Mouse (Mus musculus) midbrain, embryonic 11.5 days (tissue): ENCODE data around the gene Crybb2. TPM values are rescaled to one million over a fixed set of nuclear protein-coding genes. Genes with fewer than 3 reads are reported as not detected.
"Not testable (repeated sequence)": the region's sequence is repeated elsewhere in the genome, so short reads cannot be mapped to it uniquely, and the experiment has no call there.

Source experiments
- ATAC-seq: fragments of 200-750 bp; cut with Nextera tagmentation; 2 replicates; pipeline ENCODE4 v1.8.0; 2017; ENCODE audit warnings: moderate TSS enrichment, moderate library complexity; ENCODE audit not compliant: low FRiP score
- DNase-seq: peaks from one replicate; pipeline ENCODE4 v3.0.0; 2015; ENCODE audit warnings: low spot score; ENCODE audit errors: missing footprints
- H3K27ac ChIP-seq: fragments of 300-500 bp; sonication (generic); 2 replicates; pipeline ENCODE4 v1.5.1; 2014; ENCODE audit warnings: low read depth, low read length
- H3K27me3 ChIP-seq: fragments of 300-500 bp; sonication (generic); 2 replicates; pipeline ENCODE4 v1.6.1; 2014; ENCODE audit warnings: mild to moderate bottlenecking, low read length, moderate library complexity, mixed read lengths; ENCODE audit not compliant: control insufficient read depth, insufficient read depth
- H3K36me3 ChIP-seq: fragments of 300-500 bp; sonication (generic); 2 replicates; pipeline ENCODE4 v1.6.1; 2014; ENCODE audit warnings: mild to moderate bottlenecking, low read length, moderate library complexity, mixed read lengths; ENCODE audit not compliant: control insufficient read depth, insufficient read depth
- H3K4me1 ChIP-seq: fragments of 300-500 bp; sonication (generic); 2 replicates; pipeline ENCODE4 v1.6.1; 2014; ENCODE audit warnings: low read length; ENCODE audit not compliant: control insufficient read depth, insufficient read depth
- H3K4me2 ChIP-seq: fragments of 300-500 bp; sonication (generic); 2 replicates; pipeline ENCODE4 v1.6.1; 2014; ENCODE audit warnings: mild to moderate bottlenecking, moderate library complexity
- H3K4me3 ChIP-seq: fragments of 300-500 bp; sonication (generic); 2 replicates; pipeline ENCODE4 v1.5.1; 2014; ENCODE audit warnings: low read depth, low read length
- H3K9ac ChIP-seq: fragments of 300-500 bp; sonication (generic); 2 replicates; pipeline ENCODE4 v1.6.1; 2014; ENCODE audit warnings: low read length
- H3K9me3 ChIP-seq: fragments of 300-500 bp; sonication (generic); 2 replicates; pipeline ENCODE4 v1.6.1; 2016; ENCODE audit warnings: low read length; ENCODE audit not compliant: control insufficient read depth
- WGBS: fragments of 180-500 bp; shearing (Covaris S2); extraction: QIAGEN DNeasy Blood & Tissue Kit; methylation state at CpG from one replicate; pipeline ENCODE4 v1.1.7; 2014; 5-methylcytosine and 5-hydroxymethylcytosine counted together
- polyA plus RNA-seq: library from polyadenylated mRNA; unstranded; fragments of >200 nt; fragmentation: Nextera tagmentation; extraction: Ambion mirVana; gene quantifications from 2 replicates; pipeline ENCODE4 v1.2.1, GENCODE M21; 2014

Crybb2 gene
- polyA plus RNA-seq, 1 experiment from 2014 or later = not detected

DNA sequence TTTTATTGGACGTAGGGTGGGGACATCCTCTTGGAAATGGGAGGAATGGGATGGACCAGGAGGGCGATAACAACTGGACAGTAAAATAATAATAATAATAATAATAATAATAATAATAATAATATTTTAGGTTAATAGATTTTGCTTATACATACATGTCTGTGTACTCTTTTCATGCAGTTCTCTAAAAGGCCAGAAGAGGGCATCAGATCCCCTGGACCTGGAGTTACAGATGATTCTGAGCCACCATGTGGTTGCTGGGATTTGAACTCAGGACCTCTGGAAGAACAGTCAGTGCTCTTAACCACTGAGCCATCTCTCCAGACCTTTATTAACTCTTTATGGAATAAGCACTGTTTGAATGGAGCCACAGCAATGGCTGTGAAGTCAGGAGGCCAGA, 39.7 kb upstream of the Crybb2 start:
- not testable (repeated sequence) for DNase-seq, ATAC-seq, H3K27ac ChIP-seq, H3K27me3 ChIP-seq, H3K9ac ChIP-seq, H3K9me3 ChIP-seq, H3K4me2 ChIP-seq, H3K4me3 ChIP-seq, H3K4me1 ChIP-seq, H3K36me3 ChIP-seq
- WGBS = 93% methylated on average over 2 of the region's 2 CpGs

DNA sequence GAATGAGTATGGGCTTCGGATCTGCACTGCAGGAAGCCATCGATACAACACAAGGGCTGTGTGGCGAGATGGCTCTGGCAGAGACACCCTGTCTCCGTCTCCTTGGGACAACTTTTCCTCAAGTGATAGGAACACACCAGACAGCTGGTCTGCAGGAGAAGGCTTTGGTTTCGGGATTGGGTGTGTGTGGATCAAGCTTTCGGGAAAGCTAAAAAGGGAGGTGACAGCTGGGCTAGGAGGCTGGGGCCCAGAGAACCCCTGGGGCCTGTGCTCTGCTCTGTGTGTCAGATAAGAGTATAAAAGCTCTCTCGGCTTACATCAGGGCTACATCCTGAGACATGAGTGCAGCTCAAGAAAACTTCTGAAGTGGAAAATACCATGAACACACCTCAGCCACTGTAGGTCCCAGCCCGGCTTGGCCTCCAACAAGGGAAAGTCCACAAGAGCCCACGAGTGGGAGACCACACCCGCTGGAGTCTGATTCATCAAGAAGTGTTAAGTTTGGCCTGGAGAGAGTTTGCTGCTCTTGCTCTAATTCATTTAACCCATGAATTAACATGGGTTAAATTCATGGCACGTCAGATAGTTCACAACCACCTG, 38.3 kb upstream of the Crybb2 start:
- H3K9ac ChIP-seq = no peak overlapping the region
- H3K4me1 ChIP-seq = peaks cover 6% of the 10 kb centered on the region
- H3K27me3 ChIP-seq = no peaks in the 10 kb centered on the region
- WGBS = 80% methylated on average over 11 of the region's 11 CpGs
- H3K4me3 ChIP-seq = no peak overlapping the region
- ATAC-seq = no peak
- no peaks in the 10 kb centered on the region for H3K9me3 ChIP-seq
- no peak overlapping the region for H3K27ac ChIP-seq
- DNase-seq = no peak
- H3K4me2 ChIP-seq = no peak overlapping the region
- no peaks in the 10 kb centered on the region for H3K36me3 ChIP-seq

DNA sequence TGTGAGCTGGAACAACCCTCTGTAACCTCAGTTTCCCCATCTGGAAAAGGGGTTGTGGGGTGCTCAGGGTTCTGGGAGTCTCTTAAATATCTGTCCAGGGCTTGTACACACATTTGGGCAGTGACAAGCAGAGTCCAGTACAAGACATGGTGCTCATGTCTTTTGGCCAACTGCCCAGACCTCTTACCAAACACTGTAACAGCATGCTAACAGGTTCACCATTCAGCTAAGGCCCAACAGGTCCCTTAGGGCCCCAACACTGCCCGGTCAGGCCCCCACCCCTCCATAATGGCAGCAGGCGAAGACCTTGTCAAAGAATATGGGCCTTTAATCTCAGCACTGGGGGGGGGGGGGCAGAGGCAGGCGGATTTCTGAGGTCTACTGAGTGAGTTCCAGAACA, 37.8 kb upstream of the Crybb2 start:
- Histone ChIP-seq H3K9me3 (no peaks in the 10 kb centered on the region), H3K9ac (no peak overlapping the region), H3K27ac (no peak overlapping the region), H3K4me3 (no peak overlapping the region), H3K36me3 (no peaks in the 10 kb centered on the region), H3K4me2 (no peak overlapping the region), H3K27me3 (no peaks in the 10 kb centered on the region), H3K4me1 (peaks cover 6% of the 10 kb centered on the region)
- DNase-seq (no peak), ATAC-seq (no peak)
- 80% methylated on average over 3 of the region's 3 CpGs for WGBS

DNA sequence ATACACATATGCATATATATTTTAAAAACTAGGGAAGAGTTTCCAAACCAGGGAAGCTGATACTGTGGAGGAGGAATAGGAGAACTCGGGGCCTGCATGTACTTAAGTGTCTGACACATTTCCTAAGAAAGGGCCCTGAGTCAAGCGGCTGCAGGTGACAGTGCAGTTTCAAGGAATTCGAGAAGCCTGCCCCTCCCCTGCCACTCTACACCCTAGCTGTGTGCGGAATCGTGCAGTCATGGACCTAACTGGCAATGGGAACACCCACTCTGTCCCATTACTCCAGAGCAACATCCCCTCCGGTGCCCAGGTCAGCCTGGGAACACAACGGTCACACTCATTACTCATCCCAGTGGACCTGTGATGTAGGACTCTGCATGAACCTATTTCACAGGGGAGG, 36.7 kb upstream of the Crybb2 start:
- Histone ChIP-seq H3K4me3 (no peak overlapping the region), H3K4me1 (peaks cover 10% of the 10 kb centered on the region), H3K4me2 (no peak overlapping the region), H3K27me3 (no peaks in the 10 kb centered on the region), H3K9ac (no peak overlapping the region), H3K27ac (no peak overlapping the region), H3K9me3 (no peaks in the 10 kb centered on the region), H3K36me3 (no peaks in the 10 kb centered on the region)
- DNase-seq (no peak), ATAC-seq (no peak)
- 87% methylated on average over 7 of the region's 7 CpGs for WGBS

DNA sequence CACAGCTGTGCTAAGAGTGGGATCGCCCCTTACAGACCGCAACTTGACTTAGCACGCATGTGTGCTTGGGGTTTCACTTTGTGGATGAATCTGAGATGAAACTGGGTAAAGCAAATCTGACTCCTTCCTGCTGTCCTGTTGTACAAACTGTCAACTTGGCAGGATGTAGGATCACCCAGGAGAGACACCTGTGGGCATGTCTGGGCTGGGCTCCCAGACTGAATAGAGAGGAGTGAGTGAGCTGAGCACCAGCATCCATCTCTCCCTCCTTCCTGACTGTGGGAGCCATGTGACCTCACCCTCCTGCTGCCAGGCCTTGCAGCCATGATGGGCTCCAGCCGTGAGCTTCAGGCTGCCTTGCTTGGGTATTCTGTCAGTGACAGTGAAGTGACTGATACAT, 35.6 kb upstream of the Crybb2 start:
- 90% methylated on average over 4 of the region's 4 CpGs for WGBS
- H3K4me1 ChIP-seq = peaks cover 4% of the 10 kb centered on the region; the same call in 1 of the 2 replicates
- ATAC-seq (no peak), DNase-seq (no peak)
- H3K4me3 ChIP-seq = no peak overlapping the region
- H3K27ac ChIP-seq = no peak overlapping the region
- H3K9me3 ChIP-seq = no peaks in the 10 kb centered on the region
- H3K36me3 ChIP-seq = no peaks in the 10 kb centered on the region
- no peaks in the 10 kb centered on the region for H3K27me3 ChIP-seq
- no peak overlapping the region for H3K4me2 ChIP-seq
- H3K9ac ChIP-seq = no peak overlapping the region

DNA sequence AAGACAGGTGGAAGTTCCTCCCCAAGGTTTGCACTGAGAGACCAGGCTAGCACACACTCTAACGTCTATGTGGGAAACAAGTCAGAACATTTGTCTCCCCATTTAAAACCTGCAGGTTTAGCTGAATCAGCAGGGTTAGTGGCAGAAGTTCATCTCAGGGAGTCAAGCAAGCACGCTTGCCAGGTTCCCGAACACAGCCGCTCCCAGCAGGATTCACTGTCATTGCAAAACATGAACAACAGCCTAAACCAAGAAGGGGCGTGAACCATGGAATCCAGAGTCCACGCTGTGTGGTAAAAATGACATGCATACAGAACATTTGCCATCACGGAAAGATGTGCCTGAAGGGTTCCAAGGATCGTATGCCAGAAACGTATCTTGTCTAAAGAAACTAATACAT, 35.1 kb upstream of the Crybb2 start:
- H3K4me3 ChIP-seq = no peak overlapping the region
- no peak for ATAC-seq
- no peak for DNase-seq
- no peak overlapping the region for H3K9ac ChIP-seq
- no peaks in the 10 kb centered on the region for H3K36me3 ChIP-seq
- WGBS = 85% methylated on average over 9 of the region's 9 CpGs
- H3K27ac ChIP-seq = no peak overlapping the region
- no peaks in the 10 kb centered on the region for H3K9me3 ChIP-seq
- no peaks in the 10 kb centered on the region for H3K27me3 ChIP-seq
- H3K4me2 ChIP-seq = no peak overlapping the region
- H3K4me1 ChIP-seq = peaks cover 4% of the 10 kb centered on the region; the same call in 1 of the 2 replicates

DNA sequence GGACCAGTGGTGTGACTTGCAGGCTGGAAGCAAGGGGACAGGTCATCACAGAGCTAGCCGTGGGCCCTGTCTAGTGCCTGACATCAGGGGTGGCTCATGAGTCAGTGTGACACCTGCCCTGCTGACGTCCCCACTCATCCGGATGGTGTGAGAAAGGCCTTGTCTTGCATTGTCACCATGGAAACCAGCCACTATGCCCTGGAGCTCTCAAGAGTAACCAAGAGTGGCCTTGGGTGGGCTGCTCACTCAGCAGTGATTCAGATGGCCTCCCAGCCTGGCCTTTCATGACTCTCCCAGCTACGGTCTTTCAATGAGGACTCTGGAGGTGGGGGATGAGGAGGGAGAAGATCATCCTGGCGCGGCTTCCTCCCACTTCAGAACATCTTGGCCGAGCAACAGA, 32.5 kb upstream of the Crybb2 start:
- 24% methylated on average over 7 of the region's 7 CpGs for WGBS
- H3K36me3 ChIP-seq = no peaks in the 10 kb centered on the region
- no peak overlapping the region for H3K27ac ChIP-seq
- no peaks in the 10 kb centered on the region for H3K27me3 ChIP-seq
- H3K4me1 ChIP-seq = peaks cover 4% of the 10 kb centered on the region; the same call in 1 of the 2 replicates
- H3K4me2 ChIP-seq = no peak overlapping the region
- H3K9ac ChIP-seq = peak overlapping the region; percentile 22
- no peaks in the 10 kb centered on the region for H3K9me3 ChIP-seq
- peak; percentile 45; the same call in 1 of the 2 replicates for ATAC-seq
- H3K4me3 ChIP-seq = no peak overlapping the region
- DNase-seq = no peak

DNA sequence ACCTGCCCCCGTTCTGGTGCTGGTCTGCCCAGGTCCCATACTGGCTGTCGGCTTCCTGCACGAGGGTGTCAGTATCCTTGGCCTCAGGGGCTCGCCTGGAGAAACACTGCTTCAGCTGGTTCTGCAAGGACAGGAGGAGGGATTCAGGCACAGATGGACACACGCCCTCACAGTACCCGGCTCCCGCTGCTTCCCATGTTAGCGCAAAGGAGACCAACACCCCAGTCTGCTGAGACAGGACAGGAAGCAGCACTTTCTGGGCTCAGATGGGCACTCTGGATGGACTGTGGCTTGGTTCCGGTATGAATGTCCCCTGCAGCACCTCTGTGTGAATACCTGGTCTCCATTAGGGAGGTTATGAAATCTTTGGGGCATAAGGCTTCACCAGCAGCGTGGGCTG, 31.5 kb upstream of the Crybb2 start:
- ATAC-seq = no peak
- no peak overlapping the region for H3K9ac ChIP-seq
- WGBS = 87% methylated on average over 10 of the region's 10 CpGs

DNA sequence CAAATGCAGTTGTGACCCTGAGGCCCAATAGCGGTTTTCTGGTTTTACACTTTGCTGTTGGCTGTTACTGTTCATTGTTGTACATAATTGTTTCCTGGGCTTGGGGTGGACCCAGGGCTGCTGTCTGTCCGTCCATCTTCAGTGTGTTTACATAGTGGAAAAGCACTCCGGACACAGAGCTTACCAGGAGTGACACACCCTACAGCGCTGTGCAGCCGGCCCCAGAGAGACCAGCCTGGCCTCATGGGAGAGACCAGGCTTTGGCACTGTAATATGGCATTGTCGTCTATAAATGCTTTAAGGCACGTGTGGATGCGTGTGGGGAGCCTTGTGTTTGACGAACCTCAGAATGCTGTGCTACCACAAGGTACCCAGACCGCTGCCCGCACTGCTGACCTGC, 30.5 kb upstream of the Crybb2 start:
- no peak overlapping the region for H3K4me2 ChIP-seq
- ATAC-seq (no peak), DNase-seq (peak; percentile 80)
- H3K9ac ChIP-seq = no peak overlapping the region
- H3K27ac ChIP-seq = no peak overlapping the region
- H3K36me3 ChIP-seq = no peaks in the 10 kb centered on the region
- H3K27me3 ChIP-seq = no peaks in the 10 kb centered on the region
- H3K4me3 ChIP-seq = no peak overlapping the region
- H3K4me1 ChIP-seq = peaks cover 4% of the 10 kb centered on the region; the same call in 1 of the 2 replicates
- H3K9me3 ChIP-seq = no peaks in the 10 kb centered on the region
- 88% methylated on average over 11 of the region's 11 CpGs for WGBS

More for the DNA sequence above, 31.5 kb upstream of the Crybb2 start:
- Histone ChIP-seq H3K36me3 (no peaks in the 10 kb centered on the region), H3K27ac (no peak overlapping the region), H3K4me3 (no peak overlapping the region), H3K4me1 (peaks cover 4% of the 10 kb centered on the region; the same call in 1 of the 2 replicates), H3K9me3 (no peaks in the 10 kb centered on the region), H3K4me2 (no peak overlapping the region), H3K27me3 (no peaks in the 10 kb centered on the region)
- peak; percentile 78 for DNase-seq
